Mouse (Mus musculus) kidney, postnatal 10 days (tissue): Measurements from ENCODE around the gene Poc1b.
A peak's percentile ranks its signal among the peaks of the same experiment; 100 is the strongest.
"Not testable (repeated sequence)": the region's sequence is repeated elsewhere in the genome, so short reads cannot be mapped to it uniquely, and the experiment has no call there.

Source experiments
- DNase-seq: peaks from one replicate; pipeline ENCODE4 v3.0.0; 2021; ENCODE audit warnings: mixed read lengths

The Poc1b gene

DNA sequence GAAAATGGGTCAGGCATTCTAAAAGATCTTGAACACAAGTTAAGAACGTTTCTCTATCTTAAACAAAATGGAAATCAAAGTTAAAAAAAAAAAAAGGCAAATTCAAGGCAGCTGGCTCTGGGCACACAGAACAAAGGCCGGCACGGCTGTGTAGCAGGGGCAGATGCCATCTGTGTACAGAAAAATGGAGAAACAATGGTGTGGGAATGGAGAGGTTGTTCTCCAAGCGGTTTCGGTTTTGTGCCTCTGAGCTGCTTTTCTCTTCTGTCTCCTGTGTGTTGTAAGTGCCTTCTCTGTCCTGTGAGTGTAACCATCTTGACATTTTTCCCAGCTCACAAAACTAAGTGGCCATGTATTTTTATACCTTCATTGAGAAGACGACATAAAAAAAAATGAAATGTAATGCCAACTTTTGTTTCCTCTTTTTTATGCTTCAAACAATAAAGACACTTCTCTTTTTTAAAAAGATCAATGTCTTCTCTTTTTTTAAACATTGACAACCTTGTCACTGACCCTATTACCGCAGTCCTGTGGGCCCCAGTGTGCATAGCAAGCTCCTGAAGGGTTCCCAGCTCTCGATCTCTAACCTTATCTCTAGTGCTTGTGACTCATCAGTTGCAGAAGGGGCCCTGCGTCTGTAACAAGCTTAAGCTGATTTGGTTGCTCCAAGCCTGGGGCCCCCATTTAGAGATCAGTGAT lies 90.9 kb downstream of the Poc1b start:
- no peak for DNase-seq

DNA sequence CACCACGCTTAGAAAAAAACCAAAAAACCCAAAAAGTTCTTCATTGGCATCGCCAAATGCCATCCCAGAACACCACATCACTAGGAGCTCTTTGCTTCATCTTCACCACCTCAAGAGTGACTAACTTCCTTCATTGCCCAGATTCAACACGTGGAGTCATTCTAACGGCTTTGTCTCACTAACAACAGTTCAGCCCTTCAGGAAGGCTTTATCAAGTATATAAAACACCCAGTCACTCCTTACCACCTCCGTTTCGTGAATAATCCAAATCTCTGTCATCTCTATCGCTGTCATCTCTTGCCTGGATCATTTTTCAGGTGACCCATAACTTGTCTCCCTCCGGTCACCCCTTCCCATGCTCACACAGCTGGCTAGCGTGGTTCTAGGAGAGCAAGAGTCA lies 92.1 kb downstream of the Poc1b start:
- no peak for DNase-seq

DNA sequence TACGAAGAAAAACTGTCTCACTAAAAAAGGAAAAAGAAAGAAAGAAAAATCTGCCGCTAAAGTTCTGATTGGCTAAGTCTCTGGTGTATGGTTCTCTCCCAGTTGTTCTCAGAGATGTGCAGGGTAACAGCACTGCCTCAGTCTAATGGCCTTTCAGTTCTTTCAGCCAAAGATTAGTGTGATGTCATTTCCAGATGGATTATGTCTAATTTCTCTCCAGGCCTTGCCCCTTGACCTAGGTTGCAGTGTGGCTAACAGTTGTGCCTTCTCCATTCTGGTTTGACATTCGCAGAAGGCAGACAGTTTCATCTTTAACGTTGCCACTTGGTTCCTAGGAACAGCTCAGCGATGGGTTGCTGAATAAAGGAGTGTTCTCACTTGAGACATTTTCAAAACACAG lies 94.1 kb downstream of the Poc1b start:
- peak; percentile 37 for DNase-seq

DNA sequence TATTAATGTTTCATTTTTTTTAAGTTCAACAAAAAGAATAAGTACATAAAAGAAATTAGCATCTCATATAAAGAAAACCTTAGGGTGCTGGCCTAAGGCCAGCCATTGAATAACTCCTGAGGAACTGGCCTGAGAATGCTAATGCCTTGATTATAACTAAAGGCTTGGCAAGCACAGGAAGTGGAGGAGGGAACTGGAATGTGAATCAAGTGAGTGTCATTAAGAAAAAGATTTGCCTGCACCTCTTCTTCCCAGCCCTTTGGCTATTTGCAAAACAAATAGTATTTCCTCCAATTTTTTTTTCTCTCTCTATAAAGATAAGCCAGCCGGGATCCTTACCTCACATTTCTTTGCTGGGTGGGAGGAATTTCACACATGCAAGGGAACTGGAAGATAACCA lies 95.0 kb downstream of the Poc1b start:
- DNase-seq, result peak; percentile 35

DNA sequence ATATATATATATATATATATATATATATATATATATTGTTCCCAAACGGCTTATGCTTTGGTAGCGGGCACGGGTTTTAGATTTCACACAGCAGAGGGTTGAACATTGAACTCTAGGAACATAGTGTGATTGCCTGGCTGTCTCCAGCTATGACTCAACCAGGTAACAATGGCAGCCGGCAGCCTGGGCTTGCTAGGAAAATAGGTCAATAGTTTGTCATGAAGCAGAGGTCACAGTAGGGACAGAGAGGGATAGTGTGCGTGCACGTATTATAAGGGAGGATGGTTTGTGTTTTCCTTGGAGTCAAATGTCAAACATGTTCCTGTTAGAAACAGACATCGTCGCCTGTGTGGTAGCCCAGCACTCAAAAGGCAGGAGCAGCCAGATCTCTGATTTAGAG lies 95.5 kb downstream of the Poc1b start:
- DNase-seq, result no peak

DNA sequence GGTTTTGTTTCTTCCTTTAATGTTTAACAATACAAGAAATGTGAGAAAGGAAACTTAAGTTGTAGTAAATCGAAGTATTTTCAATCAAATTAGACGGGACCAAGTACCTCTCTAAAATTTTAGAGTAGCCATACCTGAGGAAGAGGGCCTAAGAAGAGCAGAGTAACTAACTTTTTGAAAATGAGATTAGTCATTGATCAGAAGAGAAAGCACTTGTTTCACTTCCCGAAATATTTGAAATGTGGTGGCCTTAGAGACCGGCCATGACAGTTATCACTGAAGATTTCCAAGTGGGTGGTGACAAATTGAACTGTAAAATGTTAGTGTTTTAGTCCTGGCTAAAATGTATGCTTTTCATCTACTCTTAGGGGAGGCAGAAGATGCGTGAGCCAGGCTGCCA lies 96.3 kb downstream of the Poc1b start:
- no peak for DNase-seq

DNA sequence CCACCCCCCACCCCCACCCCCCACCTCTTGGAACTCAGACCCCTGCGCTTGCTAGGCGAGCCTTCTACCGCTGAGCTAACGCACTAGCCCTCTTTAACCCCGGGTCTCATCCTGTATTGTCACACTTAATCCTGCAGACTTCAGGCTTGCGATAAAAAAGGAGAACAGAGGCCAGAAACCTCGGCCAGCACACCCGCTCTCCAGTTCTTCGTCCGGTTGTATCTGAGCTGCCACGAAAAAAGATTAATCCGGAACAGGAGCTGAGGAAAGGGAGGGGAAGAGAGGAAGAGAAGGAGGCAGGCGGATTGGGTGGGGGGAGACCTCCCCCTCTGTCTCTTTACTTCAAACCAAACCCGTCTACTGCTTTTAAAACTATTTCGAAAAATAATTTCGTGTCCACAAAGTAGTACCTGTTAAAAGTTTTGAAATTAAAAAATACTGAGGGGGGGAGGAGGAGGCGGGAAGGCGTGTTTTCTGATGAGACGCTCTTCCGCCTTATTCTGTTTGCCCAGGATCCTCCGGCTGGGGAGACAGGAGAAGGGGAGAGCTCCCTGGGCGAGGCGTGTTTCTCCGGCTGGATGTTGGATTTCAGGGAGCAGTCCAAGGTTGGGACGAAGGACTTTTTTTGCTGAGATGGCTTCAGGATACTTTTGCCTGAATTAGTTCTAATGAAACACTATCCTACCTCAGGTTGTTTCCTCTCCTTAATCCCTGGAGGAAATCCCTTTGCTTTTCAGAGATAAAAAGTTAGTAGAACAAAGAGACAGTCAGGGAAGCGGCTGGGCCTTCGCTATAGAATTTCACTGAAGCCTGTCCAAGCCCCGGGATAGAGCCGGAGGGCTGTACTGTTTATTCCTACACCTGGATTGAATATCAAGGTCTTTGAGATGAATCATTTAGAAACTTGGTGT lies 97.0 kb downstream of the Poc1b start:
- DNase-seq, result peak; percentile 65

DNA sequence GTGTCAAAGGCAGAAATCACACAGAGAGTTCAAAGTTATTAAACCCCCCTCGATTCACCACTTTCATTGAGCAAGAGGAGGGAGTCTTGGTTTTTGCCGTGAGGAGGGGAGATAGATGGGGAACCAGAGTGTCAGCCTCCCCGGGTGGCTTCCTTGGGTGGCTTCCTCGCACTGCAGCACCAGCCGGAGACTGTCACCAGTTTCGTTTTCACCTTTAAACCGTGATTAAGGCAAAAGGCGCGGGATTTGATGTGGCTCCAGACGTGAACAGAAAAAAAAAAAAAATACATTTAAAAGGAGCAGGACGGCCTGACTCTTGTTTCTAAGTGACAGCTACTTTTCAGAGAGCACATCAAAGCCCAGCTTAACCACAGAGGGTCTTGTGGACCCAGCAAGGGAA lies 97.7 kb downstream of the Poc1b start:
- DNase-seq, result peak; percentile 61

DNA sequence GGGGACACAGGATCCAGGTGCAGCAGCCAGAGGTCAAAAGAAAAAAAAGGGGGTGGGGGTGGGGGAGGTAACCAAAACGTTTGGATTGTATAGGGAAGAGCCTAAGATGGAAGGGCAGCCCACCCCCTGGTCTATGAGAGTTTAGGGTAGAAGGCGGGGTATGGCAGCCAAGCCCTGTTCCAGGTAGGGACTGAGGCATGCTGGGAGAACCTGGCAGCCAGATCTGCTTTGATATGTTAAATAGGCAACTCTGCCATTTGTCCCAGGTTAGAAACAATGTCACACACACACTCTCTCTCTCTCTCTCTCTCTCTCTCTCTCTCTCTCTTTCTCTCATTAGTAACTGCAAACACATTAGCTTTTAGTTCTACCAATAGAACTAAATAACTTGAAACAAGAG lies 100.3 kb downstream of the Poc1b start:
- no peak for DNase-seq

DNA sequence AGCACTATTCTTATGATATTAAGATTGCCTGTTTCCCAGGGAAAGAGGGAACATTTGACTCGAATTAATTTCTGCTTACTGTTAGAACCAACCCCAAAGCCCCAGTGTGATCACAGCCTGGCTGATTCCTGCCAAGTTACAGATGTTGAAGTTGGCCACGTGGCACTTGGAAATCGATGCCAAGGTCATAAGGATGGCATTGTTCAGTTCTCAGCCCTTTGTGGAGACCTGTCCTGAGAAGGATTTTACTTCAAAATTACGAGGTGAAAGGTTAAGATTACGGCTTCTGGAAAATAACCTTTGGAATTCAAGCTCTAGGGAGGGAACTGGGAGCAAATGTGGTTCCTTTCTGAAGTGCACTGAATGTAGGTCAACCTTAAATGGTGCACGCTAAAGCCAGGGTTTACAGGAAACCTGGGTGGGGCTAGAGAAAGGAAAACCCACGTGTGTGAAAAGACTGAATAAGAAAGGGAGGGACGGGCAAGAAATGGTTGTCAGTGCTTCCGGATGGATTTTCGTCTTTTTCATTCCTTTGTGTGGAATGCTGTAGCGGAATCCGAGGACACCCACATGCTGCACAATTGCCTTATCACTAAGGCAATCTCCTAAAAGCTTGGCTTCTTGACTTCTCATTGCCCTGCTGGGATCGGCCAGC lies 102.4 kb downstream of the Poc1b start:
- no peak for DNase-seq

DNA sequence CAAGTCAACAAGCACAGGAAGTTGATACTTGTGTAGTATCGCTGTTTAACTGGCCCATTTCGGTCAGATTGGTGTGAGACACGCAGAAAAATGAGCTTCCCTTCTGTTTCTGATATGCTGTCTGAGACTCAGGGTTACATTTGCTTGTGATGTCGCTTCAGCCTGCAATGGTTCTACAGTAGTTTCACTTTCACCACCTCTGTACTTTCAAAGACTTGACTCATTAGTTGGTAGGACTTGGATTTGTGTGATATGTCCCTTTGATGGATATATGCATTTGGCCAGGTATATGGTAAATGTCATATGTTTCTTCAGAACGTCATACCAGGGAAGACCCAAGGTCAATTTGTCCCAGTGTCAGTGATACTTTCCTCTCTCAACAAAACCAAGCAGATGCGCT lies 104.2 kb downstream of the Poc1b start:
- no peak for DNase-seq

DNA sequence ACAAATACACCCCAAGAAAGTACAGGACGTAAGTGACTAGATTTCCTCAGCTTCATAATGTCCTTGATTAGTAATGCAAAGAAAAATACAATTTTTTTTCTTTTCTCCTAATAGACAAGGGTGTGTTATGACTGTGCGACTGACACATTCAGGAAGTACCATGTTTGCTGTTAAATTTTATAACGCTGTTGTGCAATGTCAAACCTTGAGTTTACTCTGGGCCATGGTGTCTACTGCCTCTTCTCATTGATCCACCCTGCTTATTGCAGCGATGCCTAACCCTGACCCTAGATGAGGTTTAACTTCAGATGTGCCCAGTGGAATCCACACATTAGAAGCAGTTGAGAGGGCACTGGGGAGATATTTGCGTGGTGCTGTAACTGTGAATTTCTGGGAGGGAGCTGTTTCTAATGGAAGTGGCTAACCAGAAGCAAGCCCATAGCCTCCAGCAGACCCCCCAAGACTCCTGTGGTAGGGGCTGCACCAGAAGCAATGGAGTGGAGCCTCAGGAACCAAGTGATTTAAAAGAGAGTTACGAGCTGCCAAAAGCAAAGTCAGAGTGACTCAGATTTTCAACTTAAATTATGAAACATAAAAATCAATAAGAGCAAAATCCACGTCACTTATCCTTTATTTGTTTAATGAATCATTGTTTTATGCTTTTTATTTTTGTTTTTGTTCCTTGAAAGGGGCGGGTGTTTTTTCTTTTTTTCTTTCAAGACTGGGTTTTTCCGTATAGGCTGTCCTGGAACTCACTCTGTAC lies 104.8 kb downstream of the Poc1b start:
- no peak for DNase-seq

DNA sequence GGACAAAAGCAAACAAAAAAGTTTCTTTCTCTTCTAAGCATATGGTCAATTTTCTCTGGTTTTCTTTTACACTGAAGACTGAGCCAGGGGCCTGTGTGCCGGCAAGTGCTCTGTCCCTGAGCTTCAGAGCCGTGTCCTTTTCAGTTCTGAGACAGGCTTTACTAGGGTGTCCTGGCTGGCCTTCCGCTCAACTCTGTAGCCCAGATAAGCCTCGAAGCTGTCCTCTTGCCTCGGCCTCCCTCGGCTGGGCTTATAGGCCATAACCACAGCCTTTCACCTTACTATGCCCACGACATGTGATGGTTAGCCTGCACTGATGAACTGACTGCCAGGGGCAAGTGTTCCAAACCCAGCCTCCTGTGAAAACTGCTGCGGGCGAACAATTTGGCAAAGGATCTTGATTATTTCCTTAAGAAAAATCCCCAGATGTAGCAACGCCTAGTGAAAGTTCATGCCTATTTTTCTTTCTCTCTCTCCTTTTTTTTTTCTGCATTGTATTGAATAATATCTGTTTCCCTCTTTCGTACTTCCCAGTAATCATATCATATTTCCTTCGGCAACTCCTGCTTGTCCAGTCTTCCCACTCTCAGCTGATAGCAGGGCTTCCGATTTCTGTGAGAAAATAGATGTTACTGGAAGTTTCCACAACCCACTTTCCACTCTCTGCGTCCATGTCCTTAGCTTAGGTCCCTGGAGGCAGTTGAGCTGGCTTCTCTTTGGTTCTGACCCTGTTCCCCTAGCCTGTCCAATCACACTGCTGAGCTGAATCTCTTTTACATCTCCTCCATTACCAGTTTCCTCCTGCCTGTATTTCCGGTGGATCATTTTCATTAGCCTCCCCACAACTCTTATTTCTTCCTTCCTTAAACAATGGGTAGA lies 107.8 kb downstream of the Poc1b start:
- DNase-seq, result no peak

DNA sequence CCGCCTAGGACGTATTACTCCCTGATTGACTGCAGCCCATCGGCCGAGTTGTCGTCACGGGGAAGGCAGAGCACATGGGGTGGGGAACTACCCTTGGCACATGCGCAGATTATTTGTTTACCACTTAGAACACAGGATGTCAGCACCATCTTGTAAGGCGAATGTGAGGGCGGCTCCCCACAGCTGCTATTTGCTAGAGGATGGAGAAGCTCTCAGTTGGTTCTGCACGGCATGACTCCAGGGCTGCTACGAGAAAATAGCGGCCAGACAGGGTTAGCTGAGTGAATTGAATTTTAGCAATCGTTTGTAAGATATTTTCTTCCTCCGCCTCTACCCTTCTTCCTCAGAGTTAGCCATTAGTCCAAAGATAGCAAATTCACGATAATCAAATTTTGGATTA lies 109.7 kb downstream of the Poc1b start:
- not testable (repeated sequence) for DNase-seq

DNA sequence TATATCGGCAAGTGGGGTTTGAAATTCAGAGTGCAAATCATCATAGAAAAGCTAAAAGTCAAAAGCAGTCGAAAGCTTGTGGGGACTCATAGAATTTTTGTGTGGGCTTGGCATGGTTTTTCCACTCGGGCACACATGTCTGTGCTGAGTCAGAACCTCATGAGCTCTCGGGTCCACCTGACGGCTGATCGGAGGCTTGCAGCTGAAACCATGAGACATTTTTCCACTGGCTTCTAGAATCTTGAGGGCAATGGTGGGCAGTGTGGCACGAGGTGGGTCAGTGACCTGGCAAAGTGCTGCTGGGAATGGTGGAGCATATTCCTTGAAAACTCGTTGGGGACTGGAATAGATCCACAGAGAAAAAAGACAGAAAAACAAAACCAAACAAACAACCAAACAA lies 114.7 kb downstream of the Poc1b start:
- no peak for DNase-seq

DNA sequence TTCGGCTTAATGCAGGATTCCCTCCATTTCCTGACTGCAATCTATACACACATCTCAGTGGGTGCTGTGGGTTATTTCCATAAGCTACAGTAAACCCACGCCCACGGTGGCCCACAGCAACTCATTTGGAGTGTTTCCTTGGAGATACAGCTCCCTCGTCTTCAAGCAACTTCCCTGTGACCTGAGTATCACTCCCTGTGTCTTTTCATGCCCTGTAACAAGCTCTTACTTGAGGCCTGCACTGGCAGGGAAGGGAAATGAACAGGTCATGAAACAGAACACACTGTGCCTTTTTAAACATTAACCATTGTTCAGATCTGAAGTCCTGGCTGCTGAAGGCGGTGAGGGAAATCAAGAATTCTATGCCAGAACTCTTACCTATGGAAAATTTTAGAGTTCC lies 115.9 kb downstream of the Poc1b start:
- DNase-seq, result peak; percentile 32

DNA sequence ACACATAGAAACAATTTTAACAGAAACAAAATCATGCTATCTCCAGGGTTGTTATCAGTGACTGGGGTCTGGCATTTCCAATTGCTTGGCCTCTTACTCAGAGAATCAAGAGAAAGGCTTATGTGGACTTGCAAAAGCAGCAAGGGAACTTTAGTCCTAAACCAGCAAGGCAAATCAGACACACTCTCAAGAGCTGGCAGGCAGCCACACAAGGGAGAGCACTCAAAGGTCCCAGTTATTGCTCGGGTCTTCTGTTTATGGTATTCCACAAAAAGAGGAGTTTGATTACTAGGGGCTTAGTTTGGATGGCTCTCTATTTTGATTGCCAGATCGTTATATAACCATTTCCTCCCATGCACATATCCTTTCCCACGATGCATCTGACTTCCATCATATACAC lies 117.4 kb downstream of the Poc1b start:
- DNase-seq, result peak; percentile 75

DNA sequence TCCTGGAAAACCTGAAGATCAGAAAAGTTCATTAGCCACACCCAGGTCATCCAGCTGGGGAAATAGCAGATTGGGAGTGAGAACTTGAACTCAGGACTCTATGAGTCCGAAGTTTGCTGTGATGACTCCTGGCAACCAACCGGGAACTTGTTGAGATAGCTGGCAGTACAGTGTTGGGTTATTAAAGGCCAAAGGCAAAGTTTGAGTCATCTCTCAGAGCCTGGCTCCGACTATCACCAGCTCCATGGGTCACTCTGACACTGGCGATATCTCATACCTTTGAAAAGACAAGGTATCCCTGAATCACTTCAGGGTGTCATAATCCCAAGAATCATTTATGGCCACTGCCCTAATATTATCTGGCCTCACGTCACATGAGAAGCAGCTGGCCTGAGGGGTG lies 119.9 kb downstream of the Poc1b start:
- no peak for DNase-seq

DNA sequence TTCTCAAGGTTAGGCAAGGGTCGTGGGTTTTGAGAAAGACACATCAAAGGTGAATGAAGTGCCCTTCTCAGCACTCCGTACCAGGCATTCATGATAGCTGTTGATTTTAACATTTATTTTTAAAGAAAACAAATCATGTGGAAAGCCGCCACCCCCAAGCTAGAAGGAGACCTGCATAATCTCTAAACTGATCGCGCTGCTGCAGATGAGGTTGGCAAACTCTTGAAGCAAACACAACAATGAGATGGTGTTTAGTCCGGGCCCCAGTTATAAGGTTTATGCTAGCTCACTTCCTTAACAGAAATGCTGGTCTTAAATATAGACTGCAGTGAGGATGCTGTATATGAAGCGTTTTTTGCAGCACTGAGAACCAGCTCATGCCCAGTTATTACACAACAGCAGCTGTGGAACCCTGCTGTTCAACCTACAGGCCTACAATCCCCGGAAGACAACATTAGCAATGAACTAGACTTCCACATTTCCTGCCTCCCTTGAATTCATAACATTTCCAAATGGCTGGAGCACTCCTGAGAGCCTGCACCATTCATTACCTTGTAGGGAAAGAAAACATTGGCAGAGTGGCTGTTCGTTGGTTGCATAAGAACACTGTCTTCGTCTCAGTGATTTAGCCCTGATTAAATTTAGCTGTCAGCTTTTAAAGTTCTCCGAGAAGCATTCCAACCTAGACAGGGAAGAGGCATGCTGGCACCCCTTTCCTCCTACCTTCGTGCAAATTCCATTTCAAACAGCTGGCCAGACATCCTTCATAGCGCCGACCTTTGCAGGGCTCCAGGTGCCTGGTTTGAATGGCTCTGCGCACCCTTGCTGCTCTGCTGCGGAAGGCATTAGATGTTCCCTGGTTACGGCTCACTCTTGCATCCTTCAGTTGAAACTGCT lies 121.4 kb downstream of the Poc1b start:
- DNase-seq, result peak; percentile 46

DNA sequence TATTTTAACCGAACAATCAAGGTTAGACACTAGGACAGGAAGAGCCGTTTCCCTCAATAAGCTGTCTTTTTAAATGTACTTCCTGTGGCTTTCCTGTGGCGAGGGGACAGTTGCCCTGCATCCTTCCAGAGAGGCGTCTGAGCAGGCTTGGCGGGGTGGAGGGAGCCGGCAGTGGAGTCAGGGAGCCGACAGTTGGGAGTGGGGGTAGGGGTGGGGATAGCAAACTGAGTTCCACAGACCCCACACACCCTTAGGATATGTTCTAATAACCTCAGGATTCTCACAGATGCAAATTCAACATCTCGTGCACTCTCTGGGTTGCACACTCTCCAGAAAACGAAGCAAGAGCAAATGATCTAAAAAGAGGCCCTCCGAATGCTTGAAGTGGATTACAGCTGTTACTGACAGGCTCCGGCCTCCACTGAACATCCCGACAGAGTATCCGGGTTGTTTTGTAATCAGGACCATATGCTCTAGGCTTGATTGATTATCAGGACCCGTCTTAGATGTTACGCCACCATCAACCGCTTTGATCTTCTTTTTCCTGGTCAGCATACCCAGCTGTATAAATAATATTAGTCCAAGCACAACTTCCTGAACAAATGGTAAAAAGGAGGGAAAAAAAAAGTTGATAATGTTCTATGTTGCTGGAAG lies 122.3 kb downstream of the Poc1b start:
- peak; percentile 71 for DNase-seq
